Mouse (Mus musculus) heart, embryonic 16.5 days (tissue): Measurements from ENCODE around the gene Mgarp. TPM values are rescaled to one million over a fixed set of nuclear protein-coding genes. Genes with fewer than 3 reads are reported as not detected.
"Not testable (repeated sequence)": the region's sequence is repeated elsewhere in the genome, so short reads cannot be mapped to it uniquely, and the experiment has no call there.

Experiments used
- ATAC-seq: fragments of 200-750 bp; cut with Nextera tagmentation; replicated peaks from 2 replicates; pipeline ENCODE4 v1.8.0; 2017; ENCODE audit warnings: moderate number of reproducible peaks; ENCODE audit not compliant: insufficient read depth, low FRiP score; ENCODE audit errors: extremely low read depth
- H3K27ac ChIP-seq: fragments of 300-500 bp; sonication (generic); 2 replicates; pipeline ENCODE4 v1.5.1; 2014; ENCODE audit warnings: mild to moderate bottlenecking, low read length, control low read depth, moderate library complexity
- H3K27me3 ChIP-seq: fragments of 300-500 bp; sonication (generic); 2 replicates; pipeline ENCODE4 v1.6.1; 2014; ENCODE audit warnings: low read length, mixed read lengths; ENCODE audit not compliant: control insufficient read depth, insufficient read depth
- H3K36me3 ChIP-seq: fragments of 300-500 bp; sonication (generic); 2 replicates; pipeline ENCODE4 v1.6.1; 2014; ENCODE audit not compliant: control insufficient read depth, insufficient read depth
- H3K4me1 ChIP-seq: fragments of 300-500 bp; sonication (generic); 2 replicates; pipeline ENCODE4 v1.6.1; 2014; ENCODE audit warnings: low read length, mixed read lengths; ENCODE audit not compliant: control insufficient read depth, insufficient read depth
- H3K4me2 ChIP-seq: fragments of 300-500 bp; sonication (generic); 2 replicates; pipeline ENCODE4 v1.6.1; 2014; ENCODE audit warnings: low read depth, mild to moderate bottlenecking, control low read depth, low read length
- H3K4me3 ChIP-seq: fragments of 300-500 bp; sonication (generic); 2 replicates; pipeline ENCODE4 v1.5.1; 2014; ENCODE audit warnings: mild to moderate bottlenecking, control low read depth, low read length
- H3K9ac ChIP-seq: fragments of 300-500 bp; sonication (generic); 2 replicates; pipeline ENCODE4 v1.6.1; 2014; ENCODE audit warnings: low read length, control low read depth
- H3K9me3 ChIP-seq: fragments of 300-500 bp; sonication (generic); replicated peaks from 2 replicates; pipeline ENCODE4 v1.6.1; 2016; ENCODE audit warnings: low read length; ENCODE audit not compliant: control insufficient read depth
- WGBS: fragments of 180-500 bp; shearing (Covaris S2); extraction: QIAGEN DNeasy Blood & Tissue Kit; methylation state at CpG from one replicate; pipeline ENCODE4 v1.1.7; 2014; 5-methylcytosine and 5-hydroxymethylcytosine counted together
- polyA plus RNA-seq: library from polyadenylated mRNA; unstranded; fragments of >200 nt; fragmentation: Nextera tagmentation; extraction: Ambion mirVana; gene quantifications from 2 replicates; pipeline ENCODE4 v1.2.1, GENCODE M21; 2015

Gene Mgarp
- polyA plus RNA-seq, 1 experiment from 2014 or later: 10.7 TPM

DNA sequence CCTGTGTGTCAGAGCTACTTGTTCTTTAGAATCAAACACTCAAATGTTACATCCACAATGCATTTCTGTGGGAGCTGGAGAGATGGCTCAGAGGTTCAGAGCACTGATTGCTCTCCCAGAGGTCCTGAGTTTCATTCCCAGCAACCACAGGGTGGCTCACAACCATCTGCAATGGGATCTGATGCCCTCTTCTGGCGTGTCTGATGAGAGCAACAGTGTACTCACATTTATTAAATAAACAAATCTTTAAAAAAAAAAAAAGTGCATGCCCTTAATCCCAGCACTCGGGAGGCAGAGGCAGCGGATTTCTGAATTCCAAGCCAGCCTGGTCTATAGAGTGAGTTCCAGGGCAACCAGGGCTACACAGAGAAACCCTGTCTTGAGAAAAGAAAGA is 42.5 kb downstream of the Mgarp start:
- Histone ChIP-seq H3K4me1 (peaks cover 10% of the 10 kb centered on the region), H3K9me3 (no peaks in the 10 kb centered on the region), H3K27ac (no peak overlapping the region), H3K27me3 (no peaks in the 10 kb centered on the region), H3K36me3 (no peaks in the 10 kb centered on the region), H3K4me3 (no peak overlapping the region), H3K9ac (no peak overlapping the region), H3K4me2 (no peak overlapping the region)
- no peak for ATAC-seq
- 73% methylated on average over 3 of the region's 3 CpGs for whole genome bisulfite sequencing

DNA sequence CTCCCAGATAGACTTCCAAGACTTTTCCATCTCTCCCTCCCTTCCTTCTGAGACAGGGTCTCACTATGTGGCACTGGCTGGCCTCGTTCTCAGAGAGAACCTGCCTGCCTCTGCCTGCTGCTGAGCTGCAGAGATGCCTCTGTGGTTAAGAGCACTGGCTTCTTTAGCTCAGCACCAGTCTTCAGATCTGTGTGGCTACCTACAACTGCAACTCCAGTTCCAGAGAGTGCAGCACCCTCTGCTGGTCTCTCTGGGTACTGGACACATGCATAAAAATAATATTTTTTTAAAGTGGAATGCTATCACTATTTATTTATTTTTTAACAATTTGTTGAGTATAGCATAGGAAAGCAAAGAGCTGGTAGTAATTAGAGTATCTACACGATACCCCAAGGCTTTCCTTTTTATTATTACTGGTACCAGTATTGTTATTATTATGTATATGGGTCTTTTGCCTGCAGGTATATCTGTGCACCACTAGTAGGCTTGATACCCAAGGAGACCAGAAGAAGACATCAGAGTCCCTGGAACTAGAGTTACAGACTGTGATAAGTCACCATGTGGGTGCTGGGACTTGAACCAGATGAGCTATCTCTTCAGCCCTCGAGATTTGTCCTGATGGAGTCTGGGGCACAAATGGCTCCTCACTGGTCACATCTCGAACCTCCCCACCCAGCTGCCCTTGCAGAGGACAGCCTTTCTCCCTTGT is 43.1 kb downstream of the Mgarp start:
- Histone ChIP-seq H3K27me3 (no peaks in the 10 kb centered on the region), H3K27ac (no peak overlapping the region), H3K4me3 (no peak overlapping the region), H3K4me2 (no peak overlapping the region), H3K9ac (no peak overlapping the region), H3K9me3 (no peaks in the 10 kb centered on the region), H3K4me1 (peaks cover 15% of the 10 kb centered on the region), H3K36me3 (no peaks in the 10 kb centered on the region)
- no peak for ATAC-seq
- WGBS: 62% methylated on average over 4 of the region's 4 CpGs

DNA sequence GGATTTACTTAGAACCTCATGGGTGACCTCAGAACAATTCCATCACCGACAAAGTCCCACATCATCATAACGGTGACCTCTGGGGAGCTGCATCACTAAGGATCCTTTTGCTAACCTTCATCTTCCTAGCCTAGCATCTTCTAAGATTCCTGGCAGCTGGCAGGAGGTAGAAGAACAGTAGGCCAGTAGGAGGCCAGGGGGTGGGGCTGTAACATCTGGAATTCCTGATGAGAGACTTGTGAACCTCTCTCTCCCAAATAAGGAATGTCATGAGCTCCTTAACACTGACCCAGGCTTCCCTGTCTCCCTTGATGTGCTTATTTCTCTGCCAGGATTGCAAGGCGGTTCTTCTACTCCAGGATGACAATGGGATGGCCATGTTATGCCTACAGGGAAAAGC is 45.7 kb downstream of the Mgarp start:
- Histone ChIP-seq H3K4me1 (peaks cover 9% of the 10 kb centered on the region), H3K27me3 (no peaks in the 10 kb centered on the region), H3K9me3 (no peaks in the 10 kb centered on the region), H3K36me3 (no peaks in the 10 kb centered on the region), H3K4me3 (no peak overlapping the region), H3K27ac (no peak overlapping the region), H3K9ac (no peak overlapping the region), H3K4me2 (no peak overlapping the region)
- no peak for ATAC-seq
- WGBS: 43% methylated on average over 3 of the region's 3 CpGs

DNA sequence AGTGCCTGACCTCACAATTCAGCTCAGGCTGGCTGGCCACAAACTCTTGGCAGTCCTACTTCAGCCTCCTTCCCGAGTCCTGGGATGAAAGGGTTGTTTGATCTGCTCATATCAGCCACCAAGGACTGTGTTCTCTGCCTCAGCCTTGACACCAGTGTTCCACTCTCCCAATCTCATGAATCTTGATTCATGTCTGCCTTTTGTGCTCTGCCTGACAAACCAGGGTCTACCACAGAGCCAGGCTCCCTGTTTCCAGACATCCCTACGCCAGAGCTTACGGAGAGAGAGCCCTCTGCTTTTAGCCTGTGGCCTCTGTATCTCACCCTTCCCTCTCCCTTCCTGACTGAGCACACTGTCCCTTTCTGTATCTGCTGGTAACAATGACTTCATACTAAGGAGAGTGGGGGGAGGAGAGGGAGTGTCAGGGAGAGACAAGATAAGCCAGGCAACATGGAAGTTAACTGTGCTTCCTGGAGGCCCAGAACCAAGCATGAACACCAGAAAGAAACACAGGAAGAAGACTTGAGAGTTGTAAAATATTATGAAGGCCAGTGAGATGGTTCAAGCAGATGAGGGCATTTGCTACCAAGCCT is 47.8 kb downstream of the Mgarp start:
- H3K9ac ChIP-seq: peak overlapping the region; percentile 42
- no peaks in the 10 kb centered on the region for H3K36me3 ChIP-seq
- ATAC-seq: peak; percentile 84
- H3K4me2 ChIP-seq: no peak overlapping the region
- no peak overlapping the region for H3K4me3 ChIP-seq
- H3K27me3 ChIP-seq: no peaks in the 10 kb centered on the region
- WGBS: 26% methylated on average over 3 of the region's 3 CpGs
- H3K4me1 ChIP-seq: peaks cover 9% of the 10 kb centered on the region
- H3K27ac ChIP-seq: peak overlapping the region; percentile 65
- no peaks in the 10 kb centered on the region for H3K9me3 ChIP-seq

DNA sequence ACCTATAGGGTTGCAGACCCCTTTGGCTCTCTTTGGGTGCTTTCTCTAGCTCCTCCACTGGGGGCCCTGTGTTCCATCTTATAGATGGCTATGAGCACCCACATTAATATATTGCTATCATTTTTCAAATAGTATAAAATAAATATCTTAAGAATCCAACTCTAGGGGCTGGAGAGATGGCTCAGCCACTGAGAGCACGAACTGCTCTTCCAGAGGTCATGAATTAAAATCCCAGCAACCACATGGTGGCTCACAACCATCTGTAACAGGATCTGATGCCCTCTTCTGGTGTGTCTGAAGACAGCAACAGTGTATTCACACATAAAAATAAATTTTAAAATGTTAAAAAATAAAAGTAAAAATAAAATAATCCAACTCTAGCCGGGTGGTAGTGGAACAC is 51.5 kb downstream of the Mgarp start:
- not testable (repeated sequence) for H3K27me3 ChIP-seq, H3K4me2 ChIP-seq, H3K9me3 ChIP-seq, H3K36me3 ChIP-seq, H3K27ac ChIP-seq, ATAC-seq, H3K9ac ChIP-seq, H3K4me3 ChIP-seq, H3K4me1 ChIP-seq
- WGBS: 92% methylated on average over 2 of the region's 2 CpGs

DNA sequence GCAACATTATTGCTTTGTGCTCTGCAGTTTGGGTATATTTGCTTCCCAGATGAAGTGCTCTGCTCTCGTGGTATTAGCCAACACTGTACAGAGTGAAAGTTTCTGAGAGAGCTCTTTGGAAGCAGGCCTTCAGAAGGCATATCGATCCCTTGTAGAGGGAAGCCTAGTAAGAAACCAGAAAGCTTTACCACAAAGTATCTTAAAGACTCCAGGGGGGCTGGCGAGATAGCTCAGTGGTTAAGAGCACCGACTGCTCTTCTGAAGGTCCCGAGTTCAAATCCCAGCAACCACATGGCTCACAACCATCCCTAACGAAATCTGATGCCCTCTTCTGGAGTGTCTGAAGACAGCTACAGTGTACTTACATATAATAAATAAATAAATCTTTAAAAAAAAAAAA is 52.4 kb downstream of the Mgarp start:
- not testable (repeated sequence) for H3K4me1 ChIP-seq, H3K4me3 ChIP-seq, H3K27ac ChIP-seq, ATAC-seq, H3K9me3 ChIP-seq, H3K36me3 ChIP-seq, H3K27me3 ChIP-seq, H3K9ac ChIP-seq, H3K4me2 ChIP-seq
- WGBS: 90% methylated on average over 6 of the region's 6 CpGs

DNA sequence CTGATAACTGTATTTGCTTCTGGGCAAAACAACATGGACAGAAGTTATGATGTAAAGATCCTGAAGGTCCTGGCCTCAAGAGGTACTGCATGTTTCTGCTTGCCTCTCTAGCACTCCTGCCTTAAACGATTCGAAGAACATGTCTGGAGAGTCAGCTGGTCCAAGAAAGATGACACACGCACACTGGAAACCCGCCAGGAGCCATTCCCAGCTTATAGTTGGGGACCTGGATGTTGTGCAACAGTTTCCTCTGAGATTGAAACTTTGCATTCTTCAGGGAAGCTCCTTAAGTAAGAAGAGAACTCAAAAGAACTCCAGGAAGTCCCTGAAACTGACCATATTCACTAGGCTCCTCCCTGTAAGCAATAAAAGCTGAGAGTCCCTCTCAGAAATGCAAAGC is 53.3 kb downstream of the Mgarp start:
- Histone ChIP-seq H3K9ac (no peak overlapping the region), H3K4me1 (peaks cover 8% of the 10 kb centered on the region), H3K36me3 (no peaks in the 10 kb centered on the region), H3K4me2 (no peak overlapping the region), H3K27me3 (no peaks in the 10 kb centered on the region), H3K4me3 (no peak overlapping the region), H3K9me3 (no peaks in the 10 kb centered on the region), H3K27ac (no peak overlapping the region)
- ATAC-seq: no peak
- 80% methylated on average over 4 of the region's 4 CpGs for WGBS

DNA sequence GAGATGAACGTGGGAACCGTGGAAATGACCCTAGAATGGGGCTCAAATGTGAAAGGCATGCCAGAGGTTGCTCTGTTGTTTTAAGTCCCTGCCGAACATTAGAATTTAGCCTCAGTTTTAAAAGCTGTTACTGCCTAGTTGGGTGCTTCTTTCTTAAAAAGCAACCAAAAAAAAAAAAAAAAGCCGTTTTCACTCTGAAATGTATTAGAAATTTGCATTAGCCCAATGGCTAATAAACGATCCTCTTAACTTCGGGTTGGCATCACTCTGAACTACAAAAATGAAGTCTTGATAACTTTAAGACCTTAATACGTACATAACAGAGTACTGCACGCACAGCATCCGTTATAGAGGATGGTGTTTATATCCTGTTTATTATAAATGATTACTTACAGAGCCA is 54.4 kb downstream of the Mgarp start:
- Histone ChIP-seq H3K4me3 (peak overlapping the region; percentile 74), H3K27me3 (no peaks in the 10 kb centered on the region), H3K4me1 (peaks cover 9% of the 10 kb centered on the region), H3K27ac (peak overlapping the region; percentile 99), H3K9me3 (no peaks in the 10 kb centered on the region), H3K4me2 (peak overlapping the region; percentile 71), H3K9ac (peak overlapping the region; percentile 97), H3K36me3 (no peaks in the 10 kb centered on the region)
- ATAC-seq: no peak
- 10% methylated on average over 9 of the region's 9 CpGs for WGBS

DNA sequence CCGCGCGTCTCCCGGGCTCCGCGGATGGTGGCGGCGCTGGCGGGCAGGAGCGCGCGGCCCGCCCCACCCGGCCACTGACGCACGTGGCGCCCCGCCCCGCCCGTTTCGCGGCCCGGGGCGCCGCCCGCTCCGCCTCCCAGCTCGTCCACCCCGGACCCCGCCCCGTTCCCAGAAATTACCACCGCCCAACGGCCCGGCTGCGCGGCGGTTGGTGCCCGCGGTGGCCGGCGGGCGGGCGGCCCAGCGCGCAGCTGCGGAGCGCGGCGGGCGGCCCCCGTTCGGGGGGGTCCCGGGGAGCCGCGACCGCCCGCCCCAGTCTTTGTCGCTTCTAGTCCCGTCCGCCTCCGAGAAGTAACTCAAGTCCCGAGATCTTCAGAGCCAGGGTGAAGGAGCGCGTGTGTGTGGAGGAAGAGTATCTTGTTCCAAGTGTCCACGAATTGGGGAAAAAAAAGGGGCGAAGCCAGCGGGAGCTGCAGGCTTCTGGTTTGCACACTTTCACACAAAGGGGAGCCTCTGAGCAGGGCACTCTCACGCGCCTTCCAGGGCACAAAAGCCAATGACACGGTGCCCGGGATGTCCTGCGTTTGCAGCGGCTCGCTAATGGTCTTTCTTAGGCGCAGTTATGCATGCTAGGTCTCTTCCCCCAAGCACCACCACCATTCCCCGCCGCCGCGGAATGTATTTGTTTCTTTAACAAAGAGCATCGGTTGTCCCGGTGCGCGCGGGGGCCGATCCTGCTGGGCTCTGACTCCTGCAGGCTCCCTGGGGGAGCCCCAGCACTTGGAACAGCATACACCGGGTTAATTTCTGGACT is 55.1 kb downstream of the Mgarp start:
- Histone ChIP-seq H3K4me3 (peak overlapping the region; percentile 74), H3K36me3 (no peaks in the 10 kb centered on the region), H3K27me3 (no peaks in the 10 kb centered on the region), H3K9me3 (no peaks in the 10 kb centered on the region), H3K27ac (peak overlapping the region; percentile 99), H3K4me2 (peak overlapping the region; percentile 71), H3K4me1 (peaks cover 11% of the 10 kb centered on the region), H3K9ac (peak overlapping the region; percentile 97)
- under 1% methylated on average over 72 of the region's 86 CpGs for WGBS
- ATAC-seq: peak; percentile 86
